Mouse (Mus musculus) MEL (cell line): ENCODE data around the gene Clpb.

Experiments used
- EP300 ChIP-seq, 2 experiments: IDR thresholded peaks; 2 replicates each; pipeline ENCODE4 v1.6.1; 2011; ENCODE audit warnings: improper control_type of control experiment in 2 of 2, low read length in 2 of 2, low read depth in 1 of 2, mild to moderate bottlenecking in 1 of 2
- ZC3H11A ChIP-seq: IDR thresholded peaks from 2 replicates; pipeline ENCODE4 v1.6.1; 2012; ENCODE audit warnings: low read depth, mild to moderate bottlenecking, inconsistent platforms, low read length, improper control_type of control experiment
- ZMIZ1 ChIP-seq: IDR thresholded peaks from 2 replicates; pipeline ENCODE4 v1.6.1; 2012; ENCODE audit warnings: low read depth, mild to moderate bottlenecking, inconsistent platforms, low read length, improper control_type of control experiment, moderate library complexity
- ZNF384 ChIP-seq: IDR thresholded peaks from 2 replicates; pipeline ENCODE4 v1.6.1; 2012; ENCODE audit warnings: low read depth, mild to moderate bottlenecking, inconsistent platforms, low read length, improper control_type of control experiment

GRCm38 (mm10) chr7:101832372-101832771, 168.9 kb downstream of the Clpb start:
- TF ChIP-seq ZMIZ1 (no peak), ZC3H11A (no peak), ZNF384 (no peak), EP300 (IDR thresholded peaks at IDR 0.05; ENCODE audit: low read depth in 1 of 2, low read length in 2 of 2) (no peak)
